Mouse (Mus musculus) hindbrain, embryonic 11.5 days (tissue): ENCODE data around the gene Syn3. TPM values are rescaled to one million over a fixed set of nuclear protein-coding genes. Genes with fewer than 3 reads are reported as not detected.

Source experiments
- ATAC-seq: fragments of 200-750 bp; cut with Nextera tagmentation; 2 replicates; pipeline ENCODE4 v1.8.0; 2017; ENCODE audit warnings: mild to moderate bottlenecking, moderate TSS enrichment, moderate library complexity; ENCODE audit not compliant: low FRiP score
- DNase-seq: peaks from one replicate; pipeline ENCODE4 v3.0.0-alpha.2; 2015; ENCODE audit warnings: low spot score
- H3K27ac ChIP-seq: fragments of 300-500 bp; sonication (generic); 2 replicates; pipeline ENCODE4 v1.5.1; 2014; ENCODE audit warnings: mild to moderate bottlenecking, low read depth, low read length
- H3K27me3 ChIP-seq: fragments of 300-500 bp; sonication (generic); 2 replicates; pipeline ENCODE4 v1.6.1; 2014; ENCODE audit warnings: mild to moderate bottlenecking, low read length, moderate library complexity, mixed read lengths; ENCODE audit not compliant: control insufficient read depth, insufficient read depth
- H3K36me3 ChIP-seq: fragments of 300-500 bp; sonication (generic); 2 replicates; pipeline ENCODE4 v1.6.1; 2014; ENCODE audit warnings: mild to moderate bottlenecking, low read length, moderate library complexity, mixed read lengths; ENCODE audit not compliant: control insufficient read depth, insufficient read depth
- H3K4me1 ChIP-seq: fragments of 300-500 bp; sonication (generic); replicated peaks from 2 replicates; pipeline ENCODE4 v1.6.1; 2014; ENCODE audit warnings: low read length, mixed read lengths; ENCODE audit not compliant: control insufficient read depth, insufficient read depth
- H3K4me2 ChIP-seq: fragments of 300-500 bp; sonication (generic); replicated peaks from 2 replicates; pipeline ENCODE4 v1.6.1; 2014; ENCODE audit warnings: mild to moderate bottlenecking, low read depth, low read length
- H3K4me3 ChIP-seq: fragments of 300-500 bp; sonication (generic); 2 replicates; pipeline ENCODE4 v1.5.1; 2014; ENCODE audit warnings: low read depth, low read length
- H3K9ac ChIP-seq: fragments of 300-500 bp; sonication (generic); 2 replicates; pipeline ENCODE4 v1.6.1; 2014; ENCODE audit warnings: low read depth, low read length
- H3K9me3 ChIP-seq: fragments of 300-500 bp; sonication (generic); 2 replicates; pipeline ENCODE4 v1.6.1; 2016; ENCODE audit warnings: low read length; ENCODE audit not compliant: control insufficient read depth
- WGBS: fragments of 180-500 bp; shearing (Covaris S2); extraction: QIAGEN DNeasy Blood & Tissue Kit; methylation state at CpG from one replicate; pipeline ENCODE4 v1.1.7; 2014; 5-methylcytosine and 5-hydroxymethylcytosine counted together
- polyA plus RNA-seq: library from polyadenylated mRNA; unstranded; fragments of >200 nt; fragmentation: Nextera tagmentation; extraction: Ambion mirVana; gene quantifications from 2 replicates; pipeline ENCODE4 v1.2.1, GENCODE M21; 2014

Syn3 gene
- polyA plus RNA-seq, 1 experiment from 2014 or later = 5.9 TPM

- Histone ChIP-seq H3K4me2 (no peak overlapping the region), H3K9me3 (no peaks in the 10 kb centered on the region), H3K4me1 (no peaks in the 10 kb centered on the region), H3K36me3 (no peaks in the 10 kb centered on the region), H3K27ac (no peak overlapping the region), H3K4me3 (no peak overlapping the region), H3K27me3 (no peaks in the 10 kb centered on the region), H3K9ac (no peak overlapping the region)
- DNase-seq (no peak), ATAC-seq (no peak)
- 70% methylated on average over 1 of the region's 1 CpGs for WGBS
Observed at GRCm38 (mm10) chr10:86336506-86336905, 162.2 kb downstream of the Syn3 start.

- H3K4me2 ChIP-seq = no peak overlapping the region
- no peaks in the 10 kb centered on the region for H3K36me3 ChIP-seq
- H3K9me3 ChIP-seq = no peaks in the 10 kb centered on the region
- H3K4me1 ChIP-seq = no peaks in the 10 kb centered on the region
- peak; percentile 21 for DNase-seq
- 32% methylated on average over 8 of the region's 8 CpGs for WGBS
- no peaks in the 10 kb centered on the region for H3K27me3 ChIP-seq
- H3K4me3 ChIP-seq = no peak overlapping the region
- peak; percentile 45; the same call in 1 of the 2 replicates for ATAC-seq
- no peak overlapping the region for H3K9ac ChIP-seq
- no peak overlapping the region for H3K27ac ChIP-seq
Observed at GRCm38 (mm10) chr10:86334581-86334980, 164.1 kb downstream of the Syn3 start.

GRCm38 (mm10) chr10:86332942-86333341 is 165.8 kb downstream of the Syn3 start:
- DNase-seq (no peak), ATAC-seq (no peak)
- Histone ChIP-seq H3K27me3 (no peaks in the 10 kb centered on the region), H3K27ac (no peak overlapping the region), H3K9me3 (no peaks in the 10 kb centered on the region), H3K36me3 (no peaks in the 10 kb centered on the region), H3K4me2 (no peak overlapping the region), H3K9ac (no peak overlapping the region), H3K4me1 (no peaks in the 10 kb centered on the region), H3K4me3 (no peak overlapping the region)
- WGBS = 72% methylated on average over 3 of the region's 3 CpGs

- no peak overlapping the region for H3K9ac ChIP-seq
- ATAC-seq = no peak
Observed at GRCm38 (mm10) chr10:86331681-86332281, 166.9 kb downstream of the Syn3 start.

GRCm38 (mm10) chr10:86330993-86331680 is 167.6 kb downstream of the Syn3 start:
- Histone ChIP-seq H3K36me3 (no peaks in the 10 kb centered on the region), H3K27me3 (no peaks in the 10 kb centered on the region), H3K9me3 (no peaks in the 10 kb centered on the region), H3K4me2 (no peak overlapping the region), H3K9ac (no peak overlapping the region), H3K27ac (no peak overlapping the region), H3K4me1 (no peaks in the 10 kb centered on the region), H3K4me3 (no peak overlapping the region)
- no peak for ATAC-seq
- 57% methylated on average over 5 of the region's 5 CpGs for WGBS
- no peak for DNase-seq

More at GRCm38 (mm10) chr10:86331681-86332281, 166.9 kb downstream of the Syn3 start:
- no peaks in the 10 kb centered on the region for H3K9me3 ChIP-seq
- H3K27me3 ChIP-seq = no peaks in the 10 kb centered on the region
- no peaks in the 10 kb centered on the region for H3K36me3 ChIP-seq
- no peak overlapping the region for H3K27ac ChIP-seq
- H3K4me1 ChIP-seq = no peaks in the 10 kb centered on the region
- WGBS = 62% methylated on average over 7 of the region's 7 CpGs
- DNase-seq = no peak
- no peak overlapping the region for H3K4me3 ChIP-seq
- H3K4me2 ChIP-seq = no peak overlapping the region

- WGBS = 94% methylated on average over 8 of the region's 8 CpGs
- Histone ChIP-seq H3K4me1 (no peaks in the 10 kb centered on the region), H3K27ac (no peak overlapping the region), H3K9me3 (no peaks in the 10 kb centered on the region), H3K9ac (no peak overlapping the region), H3K4me3 (no peak overlapping the region), H3K27me3 (no peaks in the 10 kb centered on the region), H3K36me3 (no peaks in the 10 kb centered on the region), H3K4me2 (no peak overlapping the region)
- no peak for DNase-seq
- ATAC-seq = no peak
Observed at GRCm38 (mm10) chr10:86329241-86329882, 169.3 kb downstream of the Syn3 start.

- 76% methylated on average over 2 of the region's 2 CpGs for WGBS
- no peak for DNase-seq
- Histone ChIP-seq H3K4me3 (no peak overlapping the region), H3K4me2 (no peak overlapping the region), H3K36me3 (no peaks in the 10 kb centered on the region), H3K27me3 (no peaks in the 10 kb centered on the region), H3K9ac (no peak overlapping the region), H3K27ac (no peak overlapping the region), H3K4me1 (no peaks in the 10 kb centered on the region), H3K9me3 (no peaks in the 10 kb centered on the region)
- ATAC-seq = no peak
Observed at GRCm38 (mm10) chr10:86328691-86329090, 170.0 kb downstream of the Syn3 start.

- Histone ChIP-seq H3K4me2 (no peak overlapping the region), H3K27me3 (no peaks in the 10 kb centered on the region), H3K4me1 (no peaks in the 10 kb centered on the region), H3K9me3 (no peaks in the 10 kb centered on the region), H3K27ac (no peak overlapping the region), H3K9ac (no peak overlapping the region), H3K4me3 (no peak overlapping the region), H3K36me3 (no peaks in the 10 kb centered on the region)
- DNase-seq (no peak), ATAC-seq (no peak)
- 81% methylated on average over 4 of the region's 4 CpGs for WGBS
Observed at GRCm38 (mm10) chr10:86328143-86328542, 170.6 kb downstream of the Syn3 start.

- 35% methylated on average over 6 of the region's 6 CpGs for WGBS
- Histone ChIP-seq H3K36me3 (no peaks in the 10 kb centered on the region), H3K4me2 (no peak overlapping the region), H3K4me3 (no peak overlapping the region), H3K9ac (no peak overlapping the region), H3K27ac (no peak overlapping the region), H3K9me3 (no peaks in the 10 kb centered on the region), H3K27me3 (no peaks in the 10 kb centered on the region), H3K4me1 (no peaks in the 10 kb centered on the region)
- DNase-seq (no peak), ATAC-seq (no peak)
Observed at GRCm38 (mm10) chr10:86325272-86325671, 173.4 kb downstream of the Syn3 start.
